Mouse (Mus musculus) hindlimb bud, embryonic 11.5 days (tissue): ENCODE measurements at regions not wholly inside any gene's neighbourhood (a gene's known extent, or its start where the extent isn't known, plus 50 kb on each side); places are given as distances from the start of the nearest gene placed in this dataset.
"Not testable (repeated sequence)": the region's sequence is repeated elsewhere in the genome, so short reads cannot be mapped to it uniquely, and the experiment has no call there.

Experiments
- DNase-seq: peaks from one replicate; pipeline ENCODE4 v3.0.0-alpha.2; 2012; ENCODE audit warnings: low read depth, low spot score; ENCODE audit errors: extremely low spot score

DNA sequence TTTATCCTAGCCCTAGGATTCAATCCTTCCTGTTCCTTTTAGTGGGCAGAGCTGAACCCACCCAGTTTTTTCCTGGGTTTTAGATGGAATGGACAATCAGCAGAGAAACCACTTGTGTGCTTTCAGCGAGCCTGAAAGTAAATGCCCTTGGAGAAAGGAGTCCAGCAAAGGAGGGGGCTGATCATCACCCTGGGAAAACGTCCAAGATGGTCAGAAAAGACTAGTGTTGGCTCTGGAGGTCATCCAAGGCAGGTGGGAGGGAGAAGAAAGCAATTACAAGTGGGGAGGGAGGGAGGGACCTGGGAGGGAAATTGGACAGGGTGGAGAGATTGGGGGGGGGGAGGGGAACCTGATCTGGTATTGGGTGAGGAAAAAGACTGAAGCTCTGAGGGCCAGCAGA, 55.6 kb upstream of the Zfp366 start:
- no peak for DNase-seq

DNA sequence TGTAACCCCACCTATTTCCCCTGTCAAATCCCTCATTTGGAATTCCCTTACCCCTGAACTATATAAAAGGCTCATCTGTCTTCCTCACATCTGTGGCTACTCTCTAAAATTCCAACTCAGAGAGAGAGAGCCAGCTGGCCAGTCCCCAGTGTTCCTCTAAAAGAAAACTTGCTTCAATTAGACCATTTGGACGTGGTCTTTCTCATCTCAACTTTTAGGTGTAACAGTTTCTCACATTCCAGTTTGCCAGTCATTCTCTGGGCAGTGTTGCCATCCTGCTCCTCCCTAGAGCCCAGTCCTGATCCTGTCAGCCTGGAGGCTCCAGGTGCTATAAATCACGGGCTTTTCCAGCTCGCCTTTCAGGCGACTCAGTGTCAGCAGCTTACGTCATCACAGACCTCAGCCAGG, 56.3 kb upstream of the Zfp366 start:
- DNase-seq = no peak

DNA sequence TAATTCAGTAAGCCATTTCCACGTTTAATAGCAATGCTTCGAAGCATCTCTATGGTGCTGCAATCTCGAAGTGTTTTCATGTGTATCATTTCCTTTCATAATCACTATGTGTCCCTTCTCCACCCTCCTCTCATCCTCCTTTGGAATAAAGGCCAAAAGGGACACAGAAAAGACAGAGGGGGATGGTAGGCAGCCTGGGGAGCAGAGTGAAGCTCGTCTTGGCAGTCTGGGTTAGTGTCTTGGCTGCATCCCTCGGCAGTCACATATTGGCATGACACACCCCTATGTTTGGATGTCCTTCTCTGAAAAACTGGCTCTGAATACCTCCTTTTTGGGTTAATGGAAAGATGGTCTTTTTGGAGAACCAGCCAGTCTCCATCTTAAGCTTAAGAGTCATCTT, 56.9 kb upstream of the Zfp366 start:
- DNase-seq = no peak

DNA sequence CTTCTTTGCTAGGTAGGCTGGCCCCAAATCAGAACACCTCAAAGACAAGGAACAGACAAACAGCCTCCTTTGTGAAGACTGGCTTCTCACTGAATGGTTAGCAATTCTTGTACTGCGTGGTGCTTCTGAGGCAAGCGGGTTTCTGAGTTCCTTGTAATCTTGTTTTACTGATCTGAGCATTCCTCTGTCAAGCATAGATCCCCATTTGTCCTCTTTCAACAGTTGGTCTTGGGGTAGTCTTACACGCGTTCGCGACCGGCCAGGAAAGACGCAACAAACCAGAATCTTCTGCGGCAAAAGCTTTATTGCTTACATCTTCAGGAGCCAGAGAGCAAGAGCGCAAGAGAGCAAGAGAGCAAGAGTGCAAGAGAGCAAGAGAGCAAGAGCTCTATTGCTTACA, 57.7 kb upstream of the Zfp366 start:
- not testable (repeated sequence) for DNase-seq

DNA sequence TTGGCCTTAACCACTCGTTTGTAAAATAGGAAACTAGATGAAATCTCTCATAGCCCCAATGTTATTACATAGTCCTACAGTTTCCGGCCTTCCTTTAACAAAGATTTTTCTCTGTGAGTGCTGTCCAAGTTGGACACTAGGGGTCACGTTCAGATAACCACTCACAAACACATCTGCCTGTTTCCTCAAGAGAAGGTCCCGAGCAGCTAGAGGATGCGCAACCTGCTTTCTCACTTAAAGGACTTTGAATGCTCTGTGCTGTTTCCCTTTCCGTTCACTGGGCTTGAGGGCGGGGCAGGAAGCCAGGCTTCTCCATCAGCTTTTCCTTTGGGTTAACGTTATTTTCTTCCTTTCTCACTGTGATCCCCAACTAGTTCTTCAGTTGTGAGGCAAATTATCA, 58.1 kb upstream of the Zfp366 start:
- DNase-seq = no peak

DNA sequence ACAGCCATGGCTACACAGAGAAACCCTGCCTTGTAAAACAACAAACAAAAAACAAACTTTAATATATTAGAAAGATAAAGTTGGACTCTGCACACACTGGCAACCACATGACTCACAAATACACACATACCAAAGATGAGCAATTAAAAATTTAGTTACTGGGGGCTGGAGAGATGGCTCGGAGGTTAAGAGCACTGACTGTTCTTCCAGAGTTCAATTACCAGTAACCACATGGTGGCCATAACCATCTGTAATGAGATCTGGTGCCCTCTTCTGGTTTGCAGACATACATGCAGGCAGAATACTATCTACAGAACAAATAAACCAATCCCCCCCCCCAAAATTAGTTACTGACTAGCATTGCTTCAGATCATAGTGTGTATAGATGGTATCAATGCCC, 58.7 kb upstream of the Zfp366 start:
- no peak for DNase-seq

DNA sequence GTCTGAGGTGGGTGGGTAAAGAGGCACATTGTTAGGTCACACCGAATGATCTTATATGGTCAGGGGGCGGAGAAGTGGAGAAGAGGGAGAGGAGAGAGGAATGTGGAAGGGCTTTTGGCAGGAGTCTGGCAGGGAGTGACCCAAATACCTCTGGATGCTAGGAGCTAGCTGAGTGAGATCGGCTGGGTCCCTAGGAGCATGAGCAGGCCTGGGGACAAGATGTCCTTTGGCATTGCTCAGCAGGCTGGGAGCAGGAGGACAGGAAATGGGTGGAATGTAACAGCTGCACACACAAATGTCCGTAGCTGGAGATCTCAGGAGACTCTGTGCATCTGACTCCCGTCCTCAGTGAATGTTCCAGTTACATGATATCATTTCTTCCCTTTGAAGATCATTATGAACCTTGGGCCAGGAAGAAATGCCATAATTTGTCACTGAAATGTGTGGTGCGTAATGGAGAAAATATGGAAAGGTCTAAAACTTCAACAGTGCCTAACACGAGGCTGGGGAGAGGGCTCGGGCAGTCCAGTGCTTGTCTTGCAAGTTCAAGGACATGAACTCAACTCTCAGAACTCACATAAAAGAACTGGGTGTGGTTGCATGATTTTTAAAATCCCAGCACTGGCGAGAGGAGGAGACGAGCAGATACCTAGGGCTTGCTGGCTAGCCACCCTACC, 59.6 kb upstream of the Zfp366 start:
- DNase-seq = no peak

DNA sequence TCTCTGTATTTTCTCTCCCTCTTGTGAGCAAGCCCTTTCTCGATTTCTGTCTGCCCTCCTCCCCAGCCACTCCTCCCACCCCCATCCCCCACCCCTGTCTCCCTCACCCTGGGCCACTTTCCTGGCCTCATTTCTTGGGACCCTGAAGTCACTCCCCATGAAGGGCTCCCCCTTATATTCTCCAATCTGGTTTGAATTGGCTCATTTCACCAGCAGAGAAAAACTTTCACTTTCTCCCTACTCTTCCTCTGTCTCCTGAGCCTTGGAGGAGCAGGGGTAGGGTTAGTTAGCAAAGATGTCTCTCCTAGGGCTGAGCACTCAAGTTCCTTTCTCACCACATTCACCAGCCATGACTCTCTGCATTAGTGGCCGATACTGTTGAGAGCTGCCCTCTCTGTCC, 60.5 kb upstream of the Zfp366 start:
- no peak for DNase-seq

DNA sequence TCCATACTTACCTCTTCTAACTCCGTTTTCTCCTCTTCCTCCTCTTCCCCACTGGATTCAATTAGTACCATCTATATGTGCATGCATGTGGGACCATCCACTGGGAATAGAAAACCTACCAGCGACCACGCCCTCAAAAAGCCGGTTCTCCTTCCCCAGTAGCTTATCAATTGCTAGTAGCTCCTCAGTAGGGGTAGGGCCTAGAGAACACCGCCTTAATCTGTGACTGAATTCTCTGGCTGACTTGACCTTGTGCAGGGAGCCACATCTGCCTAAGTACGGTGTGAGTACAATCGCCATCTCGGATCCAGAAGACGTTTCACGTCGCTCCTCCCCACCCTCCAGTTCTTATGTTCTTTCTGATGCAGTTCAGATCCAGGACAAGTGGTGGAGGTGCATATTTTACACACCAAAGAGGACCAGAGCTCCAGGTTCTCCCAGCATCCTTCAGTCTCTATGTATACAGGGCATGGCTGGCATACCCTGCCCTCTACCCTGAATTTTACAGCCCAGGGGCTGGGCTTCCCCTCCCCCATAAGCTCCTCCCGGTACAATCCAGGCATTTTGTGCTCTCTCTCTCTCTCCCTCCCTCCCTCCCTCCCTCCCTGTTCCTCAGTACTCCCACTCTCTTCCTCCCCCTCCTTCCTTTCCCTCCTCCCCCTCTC, 61.0 kb upstream of the Zfp366 start:
- no peak for DNase-seq

DNA sequence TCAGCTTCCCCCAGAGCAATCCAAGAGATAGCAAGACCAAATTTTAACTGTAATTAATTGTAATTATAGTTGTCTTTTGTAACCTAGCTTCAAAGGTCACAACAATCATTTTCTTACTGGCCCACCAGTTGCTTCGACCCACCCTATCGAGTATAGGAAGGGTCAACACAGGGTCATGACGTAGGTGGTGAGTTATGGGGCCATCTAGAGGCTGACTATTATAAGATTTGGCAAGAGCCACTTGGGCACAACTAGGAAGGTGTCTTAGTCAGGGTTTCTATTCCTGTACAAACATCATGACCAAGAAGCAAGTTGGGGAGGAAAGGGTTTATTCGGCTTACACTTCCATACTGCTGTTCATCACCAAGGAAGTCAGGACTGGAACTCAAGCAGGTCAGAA, 62.1 kb upstream of the Zfp366 start:
- not testable (repeated sequence) for DNase-seq

DNA sequence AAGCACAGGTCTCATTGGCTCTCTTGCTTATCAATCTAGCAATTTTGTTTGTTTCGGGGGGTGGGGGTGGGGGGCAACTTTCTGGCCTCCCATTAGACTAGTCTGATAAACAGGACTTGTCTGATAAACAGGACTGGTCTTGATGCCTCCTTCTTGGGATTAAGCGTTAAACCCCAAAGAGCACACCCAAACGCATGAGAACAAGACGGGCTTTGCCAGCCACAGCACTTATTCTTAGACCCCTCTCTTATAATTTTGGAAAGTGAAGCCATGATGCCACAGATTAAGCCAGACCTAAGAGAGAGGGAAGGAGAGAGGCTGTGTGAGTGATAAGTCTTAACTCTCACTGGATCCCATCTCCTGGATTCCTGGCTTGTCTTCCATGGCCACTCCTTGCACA, 63.5 kb upstream of the Zfp366 start:
- no peak for DNase-seq

DNA sequence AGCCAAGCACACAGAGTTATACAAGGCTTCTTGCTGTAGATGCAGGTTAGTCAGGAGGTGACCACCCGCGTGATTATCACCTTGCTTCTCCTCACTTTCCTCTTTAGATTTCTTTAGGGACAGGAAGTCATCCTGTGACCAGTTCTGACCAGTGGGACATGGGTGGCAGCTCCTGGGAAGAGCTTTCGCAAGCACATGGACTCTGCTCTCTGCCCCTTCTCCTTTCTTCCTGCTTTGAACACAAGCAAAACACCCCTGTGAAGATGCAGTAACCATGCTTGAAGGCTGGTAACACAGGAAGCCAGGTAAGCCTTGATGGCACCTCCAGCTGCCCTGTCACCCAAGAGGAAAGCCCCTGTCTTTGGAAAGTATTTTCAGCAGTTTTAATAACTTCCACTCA, 64.7 kb upstream of the Zfp366 start:
- no peak for DNase-seq

DNA sequence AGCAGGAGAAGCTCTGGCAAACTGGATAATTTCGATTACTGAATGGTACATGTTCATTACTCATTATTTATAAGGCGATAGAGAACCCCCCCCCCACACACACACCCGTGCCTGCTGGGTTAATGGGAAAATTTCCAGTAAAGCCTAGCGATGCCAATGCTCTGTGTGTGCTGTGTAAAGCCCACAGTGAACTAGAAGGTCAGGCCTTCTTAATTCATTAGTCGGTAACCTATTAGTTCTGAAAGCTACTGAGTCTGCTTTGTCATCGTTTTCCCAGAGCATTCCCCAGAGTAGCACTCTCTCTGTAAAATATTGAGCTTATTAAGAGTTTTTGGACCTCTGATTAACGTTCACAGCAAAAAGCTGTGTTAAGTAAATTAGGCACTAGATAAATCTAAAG, 65.7 kb upstream of the Zfp366 start:
- DNase-seq = no peak

DNA sequence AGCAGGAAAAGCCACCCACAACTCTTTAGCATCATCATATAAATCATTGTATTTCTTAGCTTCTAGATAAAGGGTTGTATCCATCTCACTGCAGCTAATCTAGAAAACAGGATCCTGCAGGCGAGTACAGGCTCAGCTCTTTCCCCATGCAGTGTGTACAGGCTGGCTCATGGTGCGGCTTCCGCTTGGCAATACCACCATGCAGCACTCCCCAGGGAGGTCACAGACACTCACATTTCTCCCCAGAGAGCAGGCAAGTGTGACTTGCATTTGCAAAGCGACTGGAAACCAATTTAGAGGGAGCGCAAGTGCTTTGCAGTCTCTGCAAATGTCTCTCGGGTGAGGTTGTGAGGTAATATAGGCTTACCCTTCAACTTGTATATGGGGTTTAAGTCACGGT, 69.1 kb upstream of the Zfp366 start:
- DNase-seq = no peak

DNA sequence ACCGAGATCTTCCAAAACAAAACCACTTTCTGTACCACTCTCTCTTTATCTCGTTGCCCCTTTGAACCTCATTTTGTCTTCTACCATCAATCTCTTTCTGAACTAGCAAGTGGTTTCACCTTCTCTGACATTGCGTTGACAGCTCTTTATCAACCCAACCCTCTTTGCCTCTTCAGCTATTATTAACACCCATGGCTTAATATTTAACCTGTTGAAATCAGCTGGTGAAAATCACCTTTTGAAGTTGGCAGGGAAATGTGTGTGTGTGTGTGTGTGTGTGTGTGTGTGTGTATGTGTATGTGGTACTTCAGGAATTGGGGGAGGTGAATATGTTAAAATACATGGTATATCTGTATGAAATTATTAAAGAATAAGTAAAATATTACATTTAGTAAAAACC, 70.1 kb upstream of the Zfp366 start:
- DNase-seq = no peak

DNA sequence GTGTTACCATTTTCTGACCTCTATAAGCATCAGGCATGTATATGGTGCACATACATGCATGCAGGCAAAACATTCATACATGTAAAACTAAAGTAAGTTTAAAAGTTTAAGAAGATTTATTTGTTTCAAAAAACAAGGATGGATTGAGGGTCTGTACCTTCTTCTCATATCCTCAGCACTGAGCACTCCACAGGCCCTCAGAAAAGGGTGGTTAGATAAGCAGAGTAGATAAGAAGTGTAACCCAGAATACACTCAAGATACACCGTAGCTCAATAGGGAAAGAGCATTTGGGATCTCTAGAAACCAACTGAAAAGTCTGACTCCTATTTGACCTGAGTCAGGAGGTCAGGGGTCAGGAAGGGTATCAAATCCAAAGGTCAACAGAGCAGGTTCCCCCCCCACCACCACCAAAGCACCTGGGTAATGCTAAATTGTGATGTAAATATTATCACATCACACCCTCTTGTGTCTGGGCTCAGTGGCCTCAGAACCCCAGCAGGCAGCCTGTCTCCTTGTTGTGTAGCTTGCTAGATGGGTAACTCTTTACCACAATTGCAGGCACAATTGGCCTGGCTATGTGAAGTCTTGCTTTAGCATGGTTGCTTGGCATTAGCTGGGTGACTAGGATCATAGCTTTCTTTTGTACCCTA, 72.8 kb upstream of the Zfp366 start:
- DNase-seq = no peak

DNA sequence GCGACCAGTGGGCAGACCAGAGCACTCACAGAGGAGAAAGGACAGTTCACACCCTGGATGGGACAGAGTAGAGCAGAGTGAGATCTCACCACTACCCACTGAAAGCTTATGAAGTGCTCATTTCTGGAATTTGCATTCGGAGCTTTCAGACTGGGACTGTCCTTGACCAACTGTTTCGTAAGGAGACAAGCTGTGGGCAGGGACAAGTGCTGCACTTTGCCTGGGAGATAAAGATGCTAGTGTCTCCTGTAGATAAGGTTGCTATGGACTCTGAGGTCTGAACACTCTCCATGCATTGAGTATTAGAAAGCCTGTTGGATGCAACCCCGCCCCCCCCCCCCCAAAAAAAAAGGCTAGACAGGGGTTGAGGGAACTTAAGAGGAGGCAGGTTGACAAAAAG, 76.6 kb upstream of the Zfp366 start:
- DNase-seq = no peak

DNA sequence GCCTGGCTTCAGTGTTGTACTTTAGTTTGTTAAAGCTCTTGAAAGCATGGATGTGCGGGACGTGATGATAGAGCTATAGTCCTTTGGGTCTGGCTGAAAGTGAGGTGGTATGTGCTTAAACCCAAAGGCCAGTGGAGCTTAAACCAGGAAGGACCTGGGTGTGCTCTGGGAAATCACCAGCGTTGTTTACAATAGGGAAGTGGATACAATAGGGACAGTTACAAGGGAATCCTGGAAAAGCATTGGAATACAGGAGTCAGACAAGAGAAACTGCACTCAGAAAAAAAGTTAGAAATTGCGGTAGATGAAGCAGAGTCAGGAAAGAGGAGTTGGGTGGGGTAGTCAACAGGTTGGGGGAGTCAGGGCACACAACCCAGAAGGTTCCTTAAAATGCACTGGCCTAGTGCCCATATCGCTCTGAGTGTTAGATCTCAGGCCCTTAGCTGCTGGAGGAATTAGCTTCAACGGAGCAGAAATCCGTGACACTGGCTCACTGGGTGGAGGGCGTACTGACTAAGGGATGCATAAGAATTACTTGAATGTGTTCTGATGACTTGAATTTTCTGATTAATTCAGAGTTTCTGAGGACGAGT, 82.4 kb upstream of the Zfp366 start:
- no peak for DNase-seq

DNA sequence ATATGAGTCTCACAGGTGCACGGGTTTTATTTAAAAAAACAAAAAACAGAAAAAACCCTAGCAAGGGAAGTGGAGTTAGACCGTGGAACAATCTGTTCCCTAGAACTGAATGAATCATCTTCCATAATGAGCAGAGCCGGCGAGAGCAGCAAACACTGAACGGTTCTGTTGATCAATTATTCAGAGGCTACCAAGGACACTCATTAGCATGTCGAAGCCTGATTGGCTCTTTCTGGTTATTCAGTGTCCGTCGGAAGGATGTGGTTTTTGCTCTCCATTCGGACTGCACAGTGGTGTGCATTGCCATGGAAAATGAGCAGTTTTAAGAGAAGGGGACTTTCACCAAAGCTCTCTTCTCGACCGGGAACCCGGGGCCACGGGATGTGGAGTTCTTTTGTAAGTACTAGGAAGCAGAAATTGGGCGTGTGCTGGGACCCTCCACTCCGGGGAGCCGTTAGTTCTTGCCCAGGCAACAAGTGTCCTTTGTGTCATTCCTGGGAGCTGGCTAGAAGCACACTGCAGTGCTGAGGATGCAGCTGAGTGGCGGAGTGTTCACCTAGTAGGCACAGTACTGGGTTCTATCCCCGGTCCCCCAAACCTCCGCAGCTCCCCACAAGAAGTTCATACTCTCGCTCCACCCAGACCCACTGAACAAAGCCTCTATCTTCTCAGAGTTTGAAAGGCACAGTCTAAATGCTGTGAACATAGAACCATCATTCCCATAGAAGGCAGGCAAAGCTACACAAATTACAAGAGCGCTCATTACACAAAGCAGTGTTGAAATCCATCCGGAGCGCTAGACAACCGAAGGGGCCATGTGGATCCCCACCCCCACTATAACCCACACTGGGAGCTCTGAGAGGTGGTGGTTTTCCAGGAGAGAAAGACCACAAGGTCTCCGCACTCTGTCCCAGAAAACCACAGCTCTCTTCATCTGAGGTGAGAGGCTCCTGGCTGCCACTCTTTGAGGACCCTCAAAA, 83.9 kb upstream of the Zfp366 start:
- no peak for DNase-seq

DNA sequence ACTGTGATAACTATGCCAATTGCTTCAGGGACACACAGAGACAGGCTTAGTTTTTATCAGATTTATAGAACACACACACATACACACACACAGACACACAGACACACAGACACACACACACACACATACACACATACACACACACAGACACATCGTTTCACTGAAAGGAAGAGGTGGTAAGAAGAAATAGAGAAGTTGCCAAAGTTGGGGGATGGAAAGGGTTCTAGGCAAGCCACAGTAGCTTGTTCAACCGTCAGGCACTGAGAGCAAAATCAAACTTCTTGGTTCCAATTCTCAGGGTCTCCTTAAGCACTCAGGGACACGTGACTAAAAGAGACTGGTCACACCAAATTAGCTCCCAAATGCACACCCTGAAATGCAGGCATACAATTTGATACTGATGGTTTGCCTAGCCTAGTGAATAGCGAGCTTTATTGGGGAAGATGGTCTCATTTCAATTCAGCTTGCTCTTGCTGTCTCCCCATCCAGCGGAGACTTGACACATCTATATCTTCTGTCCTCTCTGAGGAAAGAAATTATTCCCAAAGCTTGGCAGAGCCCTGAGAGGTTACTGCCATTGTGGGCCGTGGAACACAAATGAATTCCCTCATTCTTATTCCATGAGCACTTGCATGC, 84.7 kb upstream of the Zfp366 start:
- no peak for DNase-seq

DNA sequence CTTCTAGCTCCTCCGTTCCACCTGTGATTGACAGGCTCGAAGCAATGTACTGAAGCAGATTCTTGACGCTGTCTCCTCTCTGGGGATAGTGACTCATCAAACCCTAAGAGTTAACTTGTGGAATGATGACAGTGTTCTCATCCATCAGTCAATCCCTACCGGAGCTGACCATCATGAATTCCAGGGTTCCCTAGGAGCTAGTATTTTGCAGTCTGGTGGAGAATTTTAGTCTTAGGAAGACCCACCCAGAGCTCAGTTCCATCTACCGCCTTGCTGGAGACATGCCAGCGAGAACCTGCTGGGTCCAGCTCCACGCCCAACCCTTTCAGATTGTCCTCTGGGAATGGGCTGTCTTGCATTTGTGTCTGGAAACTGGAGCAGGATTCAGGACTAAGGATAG, 85.4 kb upstream of the Zfp366 start:
- DNase-seq = no peak
